Mouse (Mus musculus) v-Abl transformed pro-B cells (cell line): ENCODE data around the gene Map2k5.

ENCODE experiments used
- in situ Hi-C, 2 experiments: fragments of 400-800 bp; cut with MboI; formaldehyde crosslinking; loops; one replicate each; pipeline ENCODE4 v1.15.1; 2025; ENCODE audit not compliant: unreplicated experiment in 2 of 2

The Map2k5 gene

DNA sequence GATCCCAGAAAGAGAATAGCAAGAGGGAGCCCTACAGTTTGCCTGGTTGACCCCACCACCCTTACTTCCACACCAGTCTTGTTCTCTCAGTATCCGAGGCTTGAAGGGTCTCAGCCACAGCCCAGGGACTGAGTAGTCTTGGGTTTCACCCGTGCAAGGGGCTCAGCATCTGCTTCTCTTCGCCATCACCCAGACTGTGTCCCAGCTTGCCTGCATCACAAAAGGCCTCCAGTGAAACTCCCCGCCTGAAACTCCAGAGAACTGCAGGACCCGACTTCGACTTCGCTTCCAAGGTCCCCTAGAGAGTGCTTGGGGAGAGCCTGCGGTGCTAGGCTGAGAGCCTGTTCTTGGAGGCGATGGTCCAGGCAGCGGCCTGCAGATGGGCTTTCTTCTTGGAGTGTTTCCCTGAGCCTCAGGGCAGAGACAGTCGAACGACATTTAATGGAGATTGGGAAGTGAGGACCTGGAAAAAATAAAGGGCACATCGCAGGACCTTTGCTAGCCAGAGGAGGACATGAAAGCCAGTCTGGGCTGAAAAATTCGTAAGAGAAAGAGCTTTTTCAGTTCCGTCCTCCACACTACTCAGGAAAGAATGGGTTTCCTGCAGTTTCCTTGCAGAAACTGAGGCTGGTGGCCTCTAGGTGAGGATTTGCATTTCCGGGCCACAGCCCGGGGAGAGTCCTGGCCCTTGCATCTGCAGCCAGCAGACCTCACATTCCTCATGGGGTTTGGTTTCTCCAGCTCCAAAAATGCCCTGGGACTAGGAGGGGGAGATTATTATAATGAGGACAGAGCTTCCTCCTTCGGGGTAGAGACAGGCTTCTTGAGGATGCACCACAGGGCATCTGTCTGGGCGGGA is 240.7 kb downstream of the Map2k5 start:
- in situ Hi-C loops = loop anchor here (5.0 to 25.0 kb wide), 5 partner anchors 325 to 950 kb away; partner anchors contain the start of genes Aagab (in 2 of the 2), Iqch (in 2 of the 2) and Anp32a (in 1 of the 2)

GRCm38 (mm10) chr9:63136241-63136640 is 241.5 kb downstream of the Map2k5 start:
- in situ Hi-C loops = loop anchor here (5.0 to 25.0 kb wide), 5 partner anchors 326 to 951 kb away; partner anchors contain the start of genes Aagab (in 2 of the 2), Iqch (in 2 of the 2) and Anp32a (in 1 of the 2)

GRCm38 (mm10) chr9:63135801-63136200 is 241.9 kb downstream of the Map2k5 start:
- in situ Hi-C loops = loop anchor here (5.0 to 25.0 kb wide), 5 partner anchors 326 to 952 kb away; partner anchors contain the start of genes Aagab (in 2 of the 2), Iqch (in 2 of the 2) and Anp32a (in 1 of the 2)

DNA sequence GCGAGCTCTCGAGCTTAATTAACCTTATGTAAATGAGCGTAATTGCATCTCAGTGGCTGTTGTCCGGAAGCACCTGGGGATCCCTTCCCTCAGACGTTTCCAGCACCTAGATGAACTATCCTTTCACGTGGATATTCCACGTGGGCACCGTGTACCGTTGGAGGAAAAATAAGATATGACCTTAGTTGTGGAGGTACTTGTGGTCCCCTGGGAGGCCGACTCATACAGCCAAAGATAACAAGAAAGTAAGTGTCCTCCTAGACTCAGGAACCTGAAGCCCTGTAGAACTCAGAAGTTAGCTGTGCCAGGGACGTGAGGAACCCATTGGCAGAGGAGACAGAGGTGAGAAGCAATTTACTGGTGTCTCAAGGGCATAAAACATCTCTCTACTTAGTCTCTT is 242.3 kb downstream of the Map2k5 start:
- in situ Hi-C loops = loop anchor here (5.0 to 25.0 kb wide), 5 partner anchors 327 to 952 kb away; partner anchors contain the start of genes Aagab (in 2 of the 2), Iqch (in 2 of the 2) and Anp32a (in 1 of the 2)

- in situ Hi-C loops = loop anchor here (5.0 to 25.0 kb wide), 4 partner anchors 244 to 954 kb away; partner anchors contain the start of genes Aagab (in 2 of the 2), Iqch (in 2 of the 2), Anp32a (in 1 of the 2) and Map2k5 (in 1 of the 2)
These were observed 244.0 kb downstream of the Map2k5 start for GRCm38 (mm10) chr9:63133659-63134058.

GRCm38 (mm10) chr9:63132673-63133601 is 244.8 kb downstream of the Map2k5 start:
- in situ Hi-C loops = loop anchor here (5.0 to 25.0 kb wide), 4 partner anchors 244 to 954 kb away; partner anchors contain the start of genes Aagab (in 2 of the 2), Iqch (in 2 of the 2), Anp32a (in 1 of the 2) and Map2k5 (in 1 of the 2)

DNA sequence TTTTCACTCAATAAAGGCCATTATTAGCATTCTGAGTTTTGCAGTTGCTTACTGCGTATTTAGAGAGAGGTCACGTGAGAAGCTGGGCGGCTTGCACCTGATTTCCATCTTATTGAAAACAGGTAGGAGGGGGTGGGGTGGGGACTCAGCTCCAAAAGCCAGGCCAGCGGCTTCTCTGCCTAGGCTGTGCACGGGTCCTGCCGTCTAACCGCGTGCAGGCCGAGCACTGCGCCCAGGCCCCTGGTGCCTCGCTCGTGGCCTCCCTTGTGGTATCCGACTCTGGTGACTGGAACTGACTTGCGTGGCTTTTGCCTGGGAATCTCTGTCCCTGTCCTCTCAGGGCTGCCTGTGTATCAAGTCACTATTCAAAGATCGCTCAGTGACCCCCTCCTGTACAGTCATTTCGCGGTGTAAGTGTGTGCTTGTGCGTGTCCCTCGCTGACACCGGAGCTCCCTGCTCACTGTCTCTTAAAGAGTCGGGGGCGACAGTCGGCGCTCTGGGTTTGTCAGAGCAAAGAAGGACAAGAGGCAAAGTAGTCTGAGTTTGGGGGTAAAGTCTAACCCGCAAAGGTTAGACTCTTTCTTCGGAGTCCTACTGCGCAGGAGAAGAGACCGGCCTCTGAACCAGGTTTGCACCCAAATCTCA is 245.6 kb downstream of the Map2k5 start:
- in situ Hi-C loops = loop anchor here (5.0 to 25.0 kb wide), 4 partner anchors 245 to 955 kb away; partner anchors contain the start of genes Aagab (in 2 of the 2), Iqch (in 2 of the 2), Anp32a (in 1 of the 2) and Map2k5 (in 1 of the 2)

- in situ Hi-C loops = loop anchor here (5.0 to 25.0 kb wide), 8 partner anchors 215 to 958 kb away; partner anchors contain the start of genes Aagab (in 2 of the 2), Iqch (in 2 of the 2), Anp32a (in 1 of the 2) and Map2k5 (in 1 of the 2)
These were observed 248.1 kb downstream of the Map2k5 start for GRCm38 (mm10) chr9:63129641-63130041.

- in situ Hi-C loops = loop anchor here in 1 of 2 experiments (5.0 to 10.0 kb wide), 2 partner anchors 210 to 272 kb away; no protein-coding TSS in a partner anchor
These were observed 253.2 kb downstream of the Map2k5 start for GRCm38 (mm10) chr9:63124512-63124911.

- in situ Hi-C loops = loop anchor here in 1 of 2 experiments (5.0 to 10.0 kb wide), 2 partner anchors 209 to 271 kb away; no protein-coding TSS in a partner anchor
These were observed 254.0 kb downstream of the Map2k5 start for GRCm38 (mm10) chr9:63123451-63124438.

DNA sequence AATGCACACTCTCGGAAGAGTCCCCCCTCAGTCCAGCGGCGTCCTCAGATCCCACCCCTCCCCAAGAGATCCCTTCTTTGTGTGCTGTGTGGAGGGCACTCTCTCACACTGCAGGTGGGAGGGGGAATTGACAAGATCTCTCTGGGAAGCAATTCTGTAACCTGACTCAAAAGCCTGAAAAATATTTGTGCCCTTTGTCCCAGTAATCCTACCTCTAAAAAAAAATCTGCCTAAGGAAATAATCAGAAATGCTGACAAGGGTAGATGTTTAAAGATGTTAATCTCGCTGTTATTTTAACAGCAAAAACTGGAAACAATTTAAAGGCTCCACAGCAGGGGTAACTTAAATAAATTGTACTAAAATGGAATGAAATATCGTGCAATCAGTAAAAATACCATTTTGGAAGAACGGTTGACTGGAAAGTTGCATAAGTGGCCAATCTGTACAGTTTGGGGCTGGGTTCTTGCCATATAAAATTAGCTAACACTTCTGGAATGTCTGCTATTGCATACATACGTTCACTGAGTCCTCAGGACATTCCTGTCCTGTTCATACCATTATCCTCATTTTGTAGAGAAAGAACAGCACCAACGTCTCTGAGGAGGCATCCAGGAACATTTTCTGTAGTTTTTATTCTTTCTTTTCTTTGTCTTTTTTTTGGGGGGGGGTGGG is 255.4 kb downstream of the Map2k5 start:
- in situ Hi-C loops = loop anchor here in 1 of 2 experiments (5.0 to 10.0 kb wide), 2 partner anchors 207 to 270 kb away; no protein-coding TSS in a partner anchor

DNA sequence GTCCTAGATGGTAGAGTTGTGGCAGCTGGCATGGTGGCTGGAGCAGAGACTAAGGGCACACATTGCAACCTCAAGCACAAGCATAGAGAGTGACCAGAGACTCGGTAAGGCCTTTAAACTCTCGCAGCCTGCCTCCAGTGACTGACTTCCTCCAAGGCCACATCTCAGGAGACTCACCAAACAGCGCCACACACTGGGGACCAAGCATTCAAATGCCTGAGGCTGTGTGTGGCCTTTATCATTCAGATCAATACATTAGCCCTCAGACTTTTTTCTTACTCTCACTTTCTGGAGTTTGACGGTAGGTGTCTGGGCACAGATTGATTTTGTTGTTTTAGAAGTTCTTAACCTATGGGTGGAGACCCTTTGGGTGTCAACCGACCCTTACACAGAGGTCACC is 259.3 kb downstream of the Map2k5 start:
- in situ Hi-C loops = loop anchor here in 1 of 2 experiments (5.0 kb wide), 1 partner anchor 136 kb away; no protein-coding TSS in a partner anchor
